Mouse (Mus musculus) adrenal gland, postnatal 10 days (tissue): ENCODE measurements around the gene Gm49358. TPM values are rescaled to one million over a fixed set of nuclear protein-coding genes. Genes with fewer than 3 reads are reported as not detected.

Experiments used
- DNase-seq: peaks from one replicate; pipeline ENCODE4 v3.0.0; 2021; ENCODE audit warnings: mixed read lengths
- total RNA-seq, 2 experiments: library from RNA; stranded (reverse); gene quantifications; 2 replicates each; pipeline ENCODE4 v1.2.3; 2021

Gene Gm49358
- total RNA-seq, 2 experiments from 2014 or later, result 7.5 to 7.8 TPM

DNA sequence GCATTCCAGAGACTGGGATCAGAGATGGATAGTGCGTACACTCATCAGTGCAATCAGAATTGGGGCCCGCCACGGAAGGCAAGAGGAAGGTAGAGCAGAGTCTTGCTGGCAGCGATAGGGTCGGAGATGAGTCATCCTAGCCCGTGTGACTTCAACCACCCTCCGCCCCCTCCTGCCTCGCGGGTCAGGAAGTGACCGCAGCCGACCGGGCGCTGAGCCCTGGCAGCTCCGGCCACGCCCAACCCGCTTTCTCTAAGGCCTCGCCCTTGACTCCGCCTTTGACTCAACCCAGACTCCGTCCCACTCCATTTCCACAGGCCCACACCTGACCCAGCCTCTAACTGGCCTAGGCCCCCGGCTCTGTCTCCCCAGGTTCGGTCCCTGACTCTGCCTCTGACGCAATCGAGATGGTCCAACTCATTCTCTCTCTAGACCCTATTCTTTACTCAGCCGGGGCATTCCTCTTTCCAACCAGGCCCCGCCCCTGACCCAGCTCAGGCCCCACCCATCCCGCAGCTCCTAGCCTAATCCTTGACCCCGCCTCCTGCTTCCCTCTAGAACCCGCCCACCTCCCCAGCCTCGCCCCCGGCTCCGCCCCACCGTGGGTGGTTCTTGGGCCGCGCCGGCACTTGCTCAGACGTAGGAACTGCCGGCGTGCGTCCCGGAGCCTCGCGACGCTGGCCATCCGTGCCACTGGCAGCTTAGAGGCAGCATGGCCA lies 14.8 kb downstream of the Gm49358 start, which contains the start of gene Nt5dc3:
Gene Nt5dc3 (plus strand): TSS at position 608 of the 719 bp plus-strand sequence.
- DNase-seq, result peak; percentile 98

DNA sequence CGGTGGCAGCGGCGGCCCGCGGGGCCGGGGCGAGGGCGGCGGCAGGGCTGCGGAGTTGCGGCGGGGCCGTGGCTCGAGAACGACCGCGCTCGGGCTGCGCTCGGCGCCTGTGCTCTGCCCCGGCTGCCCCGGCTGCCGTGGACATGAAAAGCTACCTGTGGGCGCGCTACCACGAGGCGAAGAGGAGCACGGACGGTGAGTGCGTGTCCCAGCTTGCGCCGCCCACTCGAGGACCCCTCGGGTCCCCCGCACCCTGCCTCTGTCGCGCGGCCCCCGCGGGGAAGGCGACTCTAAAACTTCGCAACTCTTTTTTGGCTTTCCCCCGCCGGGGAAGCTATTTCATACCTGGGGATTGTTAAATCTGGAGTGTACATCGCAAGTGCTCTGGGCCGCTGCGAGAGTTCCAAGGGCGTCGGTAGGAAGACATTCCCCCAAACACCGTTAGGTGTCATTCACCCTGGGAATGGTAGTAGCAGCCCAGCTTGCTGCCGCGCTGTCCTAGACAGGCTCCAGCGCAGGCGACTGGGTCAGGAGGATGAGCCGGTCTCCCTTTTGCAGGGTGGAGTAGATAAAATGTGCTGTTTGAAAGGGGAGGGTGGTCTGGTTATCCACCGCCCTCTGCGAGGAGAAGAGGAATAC lies 15.5 kb downstream of the Gm49358 start:
- peak; percentile 60 for DNase-seq

- DNase-seq, result no peak
These were observed 16.2 kb downstream of the Gm49358 start for GRCm38 (mm10) chr10:86779816-86780500.

DNA sequence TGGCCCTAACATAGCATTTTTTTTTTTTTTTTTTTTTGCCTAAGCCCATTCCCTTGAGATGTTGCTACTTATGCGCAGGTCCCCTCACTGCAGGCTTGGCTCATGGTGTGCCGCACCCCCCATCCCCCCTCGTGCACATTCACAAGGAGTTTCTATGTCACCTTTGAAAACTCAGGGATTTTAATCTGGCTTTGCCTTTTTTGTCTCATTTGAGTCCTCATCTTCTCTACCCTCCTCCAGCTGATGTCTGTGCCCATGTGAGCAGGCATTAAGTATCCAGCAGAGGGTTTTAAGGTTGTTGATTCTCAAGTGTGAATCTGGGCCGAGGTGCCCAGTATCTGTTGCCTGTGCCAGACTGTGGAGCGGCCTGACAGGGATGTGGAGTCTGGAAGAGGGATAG lies 17.9 kb downstream of the Gm49358 start:
- no peak for DNase-seq

DNA sequence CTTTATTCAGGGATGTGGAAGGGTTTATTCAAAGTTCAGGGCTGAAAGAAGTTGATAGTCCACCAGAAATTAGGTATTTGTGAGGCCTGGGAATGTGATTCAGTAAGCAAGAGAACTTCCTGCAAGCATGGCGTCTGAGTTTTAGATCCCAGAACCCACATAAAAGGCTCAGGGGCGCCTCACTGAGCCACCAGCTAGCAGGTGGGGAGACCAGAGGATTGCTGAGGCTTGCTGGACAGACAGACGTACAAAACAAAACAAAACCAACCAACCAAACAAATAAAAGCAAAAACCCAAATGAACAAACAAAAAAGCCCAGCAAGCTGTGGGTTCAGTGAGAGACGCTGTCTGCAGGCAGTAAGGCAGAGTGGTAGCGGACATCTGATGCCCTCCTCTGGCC lies 18.9 kb downstream of the Gm49358 start:
- DNase-seq, result no peak

GRCm38 (mm10) chr10:86783561-86783960 lies 19.8 kb downstream of the Gm49358 start:
- DNase-seq, result no peak

DNA sequence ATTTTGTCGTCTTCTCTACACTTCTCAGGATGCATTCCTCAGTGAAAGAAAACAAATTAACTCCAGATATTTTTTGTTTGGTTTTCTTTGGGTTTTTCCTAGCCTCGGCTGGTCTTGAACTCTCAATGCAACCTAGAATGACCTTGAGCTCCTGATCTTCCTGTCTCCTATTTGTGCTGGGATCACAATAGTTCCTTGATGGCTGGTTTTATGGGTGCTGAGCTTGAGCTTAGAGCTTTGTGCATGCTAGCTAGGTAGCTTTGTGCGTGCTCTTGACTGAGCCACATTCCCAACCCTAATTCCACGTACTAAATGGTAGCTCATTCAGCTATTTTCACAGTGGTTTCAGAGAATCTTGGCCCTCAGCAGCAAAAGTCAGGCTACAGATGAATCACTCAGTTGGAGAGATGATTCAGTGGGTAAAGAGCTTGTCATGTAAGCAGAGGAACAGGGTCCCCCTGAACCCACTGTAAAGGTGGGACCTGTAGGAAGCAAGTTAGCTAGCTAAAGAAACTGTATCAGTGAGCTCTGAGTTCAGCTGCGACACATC lies 20.4 kb downstream of the Gm49358 start:
- no peak for DNase-seq

DNA sequence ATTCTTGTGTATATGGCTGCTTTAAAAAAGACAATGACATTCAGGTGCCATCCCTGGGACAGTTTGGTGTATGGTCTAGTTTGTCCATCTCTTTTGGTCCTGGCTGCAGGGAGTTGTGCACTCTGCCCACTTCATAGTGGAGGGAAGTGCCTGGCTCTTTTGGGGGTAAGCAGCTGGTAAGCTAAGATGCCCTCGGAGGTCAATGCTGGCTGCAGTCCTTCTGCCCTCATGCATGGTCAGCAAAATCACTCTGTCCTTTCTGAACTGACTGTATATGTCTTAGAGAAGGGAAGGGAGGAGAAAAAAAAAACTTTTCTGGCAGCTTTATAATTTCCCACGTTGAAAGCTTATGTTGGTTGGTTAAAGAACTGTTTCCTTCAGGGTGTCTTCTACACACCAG lies 21.6 kb downstream of the Gm49358 start:
- no peak for DNase-seq

DNA sequence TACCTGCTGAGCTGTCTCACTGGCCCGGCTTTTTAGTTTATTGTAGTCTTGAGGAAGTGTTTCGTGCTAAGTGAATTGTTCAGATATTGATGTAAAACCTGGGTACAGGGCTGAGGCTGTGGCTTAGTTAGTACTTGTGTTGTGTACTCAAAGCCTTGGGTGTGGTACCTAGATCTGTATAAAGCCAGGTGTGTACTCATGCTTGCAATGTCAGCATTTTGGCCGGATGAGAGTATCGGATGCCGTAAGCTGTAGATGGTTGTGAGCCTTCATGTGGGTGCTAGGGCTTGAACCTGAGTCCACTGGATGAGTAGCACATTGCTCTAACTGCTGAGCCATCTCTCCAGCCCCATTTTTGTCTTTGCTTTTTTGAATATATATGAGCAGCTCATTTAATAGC lies 22.3 kb downstream of the Gm49358 start:
- no peak for DNase-seq

DNA sequence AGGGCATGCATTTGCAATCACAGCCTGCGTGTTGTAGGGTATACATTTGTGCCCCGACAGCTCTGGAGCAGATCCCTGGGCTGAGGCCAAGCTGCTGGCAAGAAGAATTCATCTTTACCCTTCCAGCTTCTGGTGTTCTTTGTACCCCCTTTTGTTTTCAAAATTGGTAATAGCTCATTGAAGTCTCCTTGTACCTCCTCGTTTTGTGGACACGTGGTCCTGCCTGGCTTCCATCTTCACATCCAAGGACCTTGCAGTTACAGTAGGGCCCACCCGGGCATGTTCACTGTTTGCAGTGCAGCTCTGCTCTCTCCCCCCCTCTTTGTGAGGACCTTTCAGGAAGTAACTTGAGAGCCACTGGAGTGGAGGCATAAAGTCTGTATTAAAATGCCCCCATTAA lies 24.4 kb downstream of the Gm49358 start:
- no peak for DNase-seq

DNA sequence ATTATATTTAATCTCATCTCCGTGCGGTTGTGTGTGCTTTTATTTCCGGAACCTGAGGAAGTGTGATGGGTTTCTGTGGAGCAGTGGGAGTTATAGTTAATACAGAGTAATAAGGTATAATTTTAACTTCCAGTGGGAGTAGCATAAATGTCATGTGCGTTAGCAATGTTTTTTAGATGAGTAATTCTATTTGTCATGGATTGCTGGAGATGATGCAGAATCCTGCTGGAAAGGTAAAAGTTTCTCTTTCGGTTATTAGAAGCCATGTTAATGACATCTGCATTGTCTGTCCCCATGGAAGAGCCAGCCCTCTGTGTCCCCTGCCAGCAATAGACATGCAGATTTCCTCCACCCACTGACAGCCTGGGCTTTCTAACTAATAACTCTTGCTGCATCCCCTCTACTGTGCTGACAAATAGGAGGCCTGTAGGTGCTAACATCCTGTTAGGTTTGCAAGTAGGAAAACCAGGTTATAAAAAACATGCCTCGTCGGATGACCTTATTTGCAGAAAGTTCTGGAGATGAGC lies 25.4 kb downstream of the Gm49358 start:
- DNase-seq, result no peak

DNA sequence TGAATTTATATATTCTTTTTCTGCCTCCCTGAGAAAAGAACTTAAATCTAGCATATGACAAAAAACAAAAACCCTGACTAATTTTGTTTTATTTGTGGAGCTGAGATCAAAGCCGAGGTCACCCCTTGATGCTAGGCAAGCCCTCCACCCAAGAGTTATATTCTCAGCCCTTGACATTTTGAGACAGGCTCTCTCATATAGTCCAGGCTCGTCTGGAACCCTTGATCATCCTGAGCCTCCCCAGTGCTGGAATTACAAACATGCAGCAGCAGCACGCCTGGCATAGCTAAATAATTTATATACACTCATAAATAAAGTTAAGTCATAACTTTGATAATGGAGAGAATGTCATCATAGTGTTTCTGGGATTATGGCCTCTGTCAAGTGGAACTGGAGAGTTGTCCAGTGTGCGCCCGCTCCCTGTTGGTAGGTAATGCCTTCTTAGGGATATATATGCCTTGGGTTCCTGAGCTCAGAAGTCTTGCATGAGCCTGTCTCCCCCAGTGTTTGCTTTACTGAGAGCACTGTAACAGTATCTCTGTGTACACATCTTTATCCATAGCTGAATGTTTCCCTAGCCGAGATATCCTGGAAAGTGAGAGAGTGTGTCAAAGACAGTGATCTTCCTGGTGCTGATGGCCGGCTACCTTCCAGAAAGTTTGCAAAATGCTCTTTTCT lies 27.9 kb downstream of the Gm49358 start:
- DNase-seq, result no peak

DNA sequence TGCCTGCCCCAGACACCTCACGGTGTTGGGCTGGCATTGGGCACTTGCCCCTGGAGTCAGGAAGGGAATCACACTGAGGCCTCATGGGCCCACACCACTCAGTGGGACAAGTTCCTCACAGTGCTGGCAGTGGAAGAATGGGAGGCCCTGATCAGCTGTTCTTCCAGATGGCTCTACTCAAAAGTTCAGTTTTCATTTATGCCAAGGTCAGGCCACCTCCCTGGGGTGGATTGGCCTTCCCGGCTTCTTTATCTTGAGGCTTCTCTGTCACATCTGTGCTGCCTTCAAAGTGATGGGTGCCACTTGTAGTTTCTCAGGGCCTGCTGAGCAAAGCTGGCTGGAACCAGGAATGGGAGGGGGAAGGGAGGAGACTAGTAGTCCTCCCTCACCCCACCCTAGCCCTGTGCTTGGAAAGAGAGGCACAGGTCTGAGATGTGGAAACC lies 29.8 kb downstream of the Gm49358 start:
- DNase-seq, result peak; percentile 57

DNA sequence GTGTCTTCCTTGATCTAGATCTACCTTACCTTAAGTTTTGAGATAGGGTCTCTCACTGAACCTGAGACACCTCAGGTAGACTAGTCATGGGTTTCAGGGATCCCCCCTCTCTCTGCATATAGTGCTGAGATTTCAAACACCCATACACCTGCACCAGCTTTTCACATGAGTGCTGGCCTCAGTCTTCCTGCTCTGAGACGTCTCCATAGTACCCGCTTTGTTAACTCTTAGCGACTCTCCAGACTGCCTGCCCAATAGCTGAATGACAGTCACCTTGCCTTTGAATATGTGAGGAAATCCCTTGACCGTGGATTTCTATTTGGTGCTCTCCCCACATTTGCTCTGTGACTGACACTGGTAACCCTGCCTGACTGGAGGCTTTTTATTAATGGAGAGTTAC lies 30.4 kb downstream of the Gm49358 start:
- no peak for DNase-seq

DNA sequence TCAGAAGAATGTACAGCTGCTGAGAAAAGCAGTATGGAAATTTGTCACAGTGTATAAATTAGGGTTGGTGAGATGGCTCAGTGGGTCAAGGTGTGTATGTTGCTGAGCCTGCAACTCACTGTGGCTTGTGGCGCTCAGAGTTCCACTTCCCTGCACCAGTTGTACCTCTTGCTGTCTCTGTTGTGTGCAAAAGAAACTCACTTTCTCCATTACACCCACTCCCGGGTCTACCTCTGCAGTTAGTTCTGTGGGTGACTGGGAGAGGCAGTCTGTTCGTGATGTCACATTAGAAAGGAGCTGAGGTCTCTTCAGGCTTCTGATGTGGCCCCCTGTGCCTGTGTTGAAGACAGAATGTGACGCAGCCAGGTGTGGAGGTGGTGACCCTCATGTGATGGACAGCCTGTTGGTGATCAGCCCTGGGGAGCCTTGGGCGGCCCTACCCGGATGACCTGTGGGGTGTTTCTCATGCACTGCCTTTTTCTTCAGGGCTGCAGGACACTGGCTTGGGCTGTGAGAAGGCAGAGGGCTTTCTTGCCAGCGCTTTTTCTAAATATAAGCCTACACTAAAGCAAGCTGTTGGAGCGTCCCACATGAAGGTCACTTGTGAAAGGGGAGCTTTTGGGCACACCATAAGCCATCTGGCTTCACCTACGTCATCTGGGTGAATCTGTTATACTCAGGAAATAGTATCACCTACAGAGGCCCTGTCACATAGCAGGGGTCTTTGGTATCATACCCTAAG lies 31.2 kb downstream of the Gm49358 start:
- no peak for DNase-seq

DNA sequence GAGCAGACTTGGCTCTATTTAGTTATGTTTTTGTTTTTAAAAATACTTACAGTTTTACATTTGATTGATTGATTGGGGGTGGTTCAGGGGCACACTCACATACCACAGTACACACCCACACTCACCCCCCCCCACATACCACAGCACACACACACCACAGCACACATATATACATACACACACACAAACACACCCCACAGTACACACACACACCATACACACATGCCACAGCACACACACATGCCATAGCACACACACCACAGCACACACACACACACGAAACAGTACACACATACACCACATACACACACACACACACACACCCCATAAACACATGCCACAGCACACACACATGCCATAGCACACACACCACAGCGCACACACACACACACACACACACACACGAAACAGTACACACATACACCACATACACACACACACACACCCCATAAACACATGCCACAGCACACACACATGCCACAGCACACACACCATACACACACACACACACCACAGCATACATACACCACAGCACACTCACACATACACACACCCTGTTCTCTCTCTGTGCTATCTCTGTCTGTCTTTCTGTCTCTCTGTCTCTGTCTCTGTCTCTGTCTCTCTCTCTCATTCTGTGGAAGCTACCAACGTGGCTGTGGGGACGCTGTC lies 32.4 kb downstream of the Gm49358 start:
- no peak for DNase-seq

- no peak for DNase-seq
These were observed 43.6 kb downstream of the Gm49358 start for GRCm38 (mm10) chr10:86807362-86807761.

GRCm38 (mm10) chr10:86808013-86808758 lies 44.4 kb downstream of the Gm49358 start:
- no peak for DNase-seq

- no peak for DNase-seq
These were observed 46.2 kb downstream of the Gm49358 start for GRCm38 (mm10) chr10:86810000-86810399.

GRCm38 (mm10) chr10:86810612-86811011 lies 46.8 kb downstream of the Gm49358 start:
- no peak for DNase-seq
